Mouse (Mus musculus) MEL (cell line): ENCODE measurements around the gene 3830406C13Rik.

Experiments
- CHD2 ChIP-seq: IDR thresholded peaks from 2 replicates; pipeline ENCODE4 v1.6.1; 2011; ENCODE audit warnings: low read length, improper control_type of control experiment
- CTCF ChIP-seq, 3 experiments: IDR thresholded peaks in 2 of 3; conservative IDR thresholded peaks in 1 of 3; 2 replicates each; pipeline ENCODE4 v1.5.1; 2011 to 2012; ENCODE audit warnings: low read length in 3 of 3, low read depth in 2 of 3, mild to moderate bottlenecking in 2 of 3, improper control_type of control experiment in 1 of 3, inconsistent platforms in 1 of 3, mixed read lengths in 1 of 3, moderate library complexity in 1 of 3; ENCODE audit not compliant: control insufficient read depth in 1 of 3, insufficient read depth in 1 of 3, poor library complexity in 1 of 3, severe bottlenecking in 1 of 3
- GATA1 ChIP-seq: IDR thresholded peaks from 2 replicates; pipeline ENCODE4 v1.6.1; 2011; ENCODE audit warnings: low read depth, low read length, improper control_type of control experiment
- HCFC1 ChIP-seq: IDR thresholded peaks from 2 replicates; pipeline ENCODE4 v1.6.1; 2012; ENCODE audit warnings: low read depth, mild to moderate bottlenecking, inconsistent platforms, low read length, improper control_type of control experiment, moderate library complexity
- MAFK ChIP-seq: IDR thresholded peaks from 2 replicates; pipeline ENCODE4 v1.6.1; 2011; ENCODE audit warnings: low read depth, mild to moderate bottlenecking, low read length, improper control_type of control experiment, borderline replicate concordance
- MAZ ChIP-seq: IDR thresholded peaks from 2 replicates; pipeline ENCODE4 v1.6.1; 2012; ENCODE audit warnings: low read depth, mild to moderate bottlenecking, inconsistent platforms, low read length, improper control_type of control experiment
- MYC ChIP-seq: IDR thresholded peaks from 2 replicates; pipeline ENCODE4 v1.6.1; 2011; ENCODE audit warnings: low read depth, mild to moderate bottlenecking, low read length, improper control_type of control experiment, moderate library complexity
- NRF1 ChIP-seq: IDR thresholded peaks from 2 replicates; pipeline ENCODE4 v1.6.1; 2014; ENCODE audit warnings: low read depth, mild to moderate bottlenecking, inconsistent platforms, low read length, improper control_type of control experiment, moderate library complexity; ENCODE audit not compliant: poor library complexity, insufficient read depth, severe bottlenecking
- POLR2A ChIP-seq, 2 experiments: IDR thresholded peaks; 2 replicates each; pipeline ENCODE4 v1.6.1; 2011 to 2012; ENCODE audit warnings: low read length in 2 of 2, mild to moderate bottlenecking in 2 of 2, control low read depth in 1 of 2, improper control_type of control experiment in 1 of 2, low read depth in 1 of 2, moderate library complexity in 1 of 2; ENCODE audit not compliant: control insufficient read depth in 1 of 2, insufficient read depth in 1 of 2, poor library complexity in 1 of 2
- POLR2AphosphoS2 ChIP-seq: IDR thresholded peaks from 2 replicates; pipeline ENCODE4 v1.6.1; 2011; ENCODE audit warnings: low read length, improper control_type of control experiment
- POLR2AphosphoS5 ChIP-seq: IDR thresholded peaks from 2 replicates; pipeline ENCODE4 v1.6.1; 2012; ENCODE audit warnings: low read depth, borderline replicate concordance, mild to moderate bottlenecking, inconsistent platforms, low read length, moderate library complexity, mixed read lengths
- RAD21 ChIP-seq: IDR thresholded peaks from 2 replicates; pipeline ENCODE4 v1.6.1; 2011; ENCODE audit warnings: mild to moderate bottlenecking, low read depth, low read length, improper control_type of control experiment
- SMC3 ChIP-seq: IDR thresholded peaks from 2 replicates; pipeline ENCODE4 v1.6.1; 2011; ENCODE audit warnings: low read depth, low read length, improper control_type of control experiment
- UBTF ChIP-seq: IDR thresholded peaks from 2 replicates; pipeline ENCODE4 v1.6.1; 2012; ENCODE audit warnings: low read depth, mild to moderate bottlenecking, inconsistent platforms, low read length, improper control_type of control experiment, moderate library complexity, borderline replicate concordance; ENCODE audit not compliant: insufficient read depth

GRCm38 (mm10) chr14:12333622-12334021, 49.6 kb downstream of the 3830406C13Rik start:
- TF ChIP-seq CTCF (IDR thresholded peaks at IDR 0.05 in 2 of 3, conservative IDR thresholded peaks at IDR 0.05 in 1 of 3; ENCODE audit: control insufficient read depth in 1 of 3, insufficient read depth in 1 of 3, low read depth in 2 of 3, low read length in 3 of 3, poor library complexity in 1 of 3, severe bottlenecking in 1 of 3) = no peak
- TF ChIP-seq CHD2 = no peak
- no peak for TF ChIP-seq POLR2A (IDR thresholded peaks at IDR 0.05; ENCODE audit: control insufficient read depth in 1 of 2, insufficient read depth in 1 of 2, low read depth in 1 of 2, low read length in 2 of 2, poor library complexity in 1 of 2)
- TF ChIP-seq POLR2AphosphoS5 = no peak
- no peak for TF ChIP-seq NRF1
- no peak for TF ChIP-seq UBTF
- no peak for TF ChIP-seq MAFK
- no peak for TF ChIP-seq HCFC1
- no peak for TF ChIP-seq RAD21
- no peak for TF ChIP-seq MAZ
- no peak for TF ChIP-seq POLR2AphosphoS2
- TF ChIP-seq SMC3 = no peak
- TF ChIP-seq MYC = no peak
- TF ChIP-seq GATA1 = no peak
